Mouse (Mus musculus) urinary bladder, postnatal 10 days (tissue): ENCODE measurements around the gene Usp6nl.

Source experiments
- DNase-seq: peaks from one replicate; pipeline ENCODE4 v3.0.0; 2022; ENCODE audit warnings: low spot score

Usp6nl gene

GRCm38 (mm10) chr2:6413723-6414122 is 91.3 kb downstream of the Usp6nl start:
- no peak for DNase-seq

GRCm38 (mm10) chr2:6414400-6414799 is 91.9 kb downstream of the Usp6nl start:
- DNase-seq: no peak

- DNase-seq: no peak
These were observed 94.7 kb downstream of the Usp6nl start for GRCm38 (mm10) chr2:6417158-6417557.

- DNase-seq: no peak
These were observed 101.4 kb downstream of the Usp6nl start for GRCm38 (mm10) chr2:6423661-6424550.

- DNase-seq: no peak
These were observed 102.4 kb downstream of the Usp6nl start for GRCm38 (mm10) chr2:6424851-6425250.

- DNase-seq: no peak
These were observed 113.9 kb downstream of the Usp6nl start for GRCm38 (mm10) chr2:6436085-6436950.

- no peak for DNase-seq
These were observed 119.2 kb downstream of the Usp6nl start for GRCm38 (mm10) chr2:6441688-6442087.

GRCm38 (mm10) chr2:6442302-6442701 is 119.8 kb downstream of the Usp6nl start:
- no peak for DNase-seq

- DNase-seq: no peak
These were observed 121.5 kb downstream of the Usp6nl start for GRCm38 (mm10) chr2:6444015-6444414.

- no peak for DNase-seq
These were observed 122.3 kb downstream of the Usp6nl start for GRCm38 (mm10) chr2:6444723-6445169.

GRCm38 (mm10) chr2:6445858-6446257 is 123.4 kb downstream of the Usp6nl start:
- DNase-seq: no peak

GRCm38 (mm10) chr2:6448880-6449279 is 126.4 kb downstream of the Usp6nl start:
- DNase-seq: no peak

GRCm38 (mm10) chr2:6449656-6450055 is 127.2 kb downstream of the Usp6nl start:
- no peak for DNase-seq

- no peak for DNase-seq
These were observed 128.1 kb downstream of the Usp6nl start for GRCm38 (mm10) chr2:6450544-6450943.

GRCm38 (mm10) chr2:6454941-6455516 is 132.6 kb downstream of the Usp6nl start:
- no peak for DNase-seq

GRCm38 (mm10) chr2:6459282-6460047 is 137.0 kb downstream of the Usp6nl start:
- DNase-seq: no peak

- no peak for DNase-seq
These were observed 139.8 kb downstream of the Usp6nl start for GRCm38 (mm10) chr2:6462306-6462705.

- no peak for DNase-seq
These were observed 141.6 kb downstream of the Usp6nl start for GRCm38 (mm10) chr2:6463772-6464661.

GRCm38 (mm10) chr2:6466396-6466795 is 143.9 kb downstream of the Usp6nl start:
- no peak for DNase-seq

- DNase-seq: no peak
These were observed 144.9 kb downstream of the Usp6nl start for GRCm38 (mm10) chr2:6467318-6467717.

- DNase-seq: no peak
These were observed 146.7 kb downstream of the Usp6nl start for GRCm38 (mm10) chr2:6469164-6469563.
